Mouse (Mus musculus) CH12.LX (cell line): ENCODE measurements at regions not wholly inside any gene's neighbourhood (a gene's known extent, or its start where the extent isn't known, plus 50 kb on each side); places are given as distances from the start of the nearest gene placed in this dataset.

Experiments used
- DNase-seq: peaks from one replicate; pipeline ENCODE4 v3.0.0-alpha.2; 2013; ENCODE audit errors: extremely low read depth
- H3K27ac ChIP-seq: 2 replicates; pipeline ENCODE4 v1.5.1; 2012; ENCODE audit warnings: low read depth, mild to moderate bottlenecking, control low read depth, moderate library complexity; ENCODE audit not compliant: insufficient read depth
- H3K27me3 ChIP-seq: replicated peaks from 2 replicates; pipeline ENCODE3; 2012; ENCODE audit warnings: inconsistent platforms
- H3K36me3 ChIP-seq, 2 experiments: replicated peaks in 1 of 2; 2 replicates each; pipeline versions ENCODE3 to v1.6.1; 2012; ENCODE audit warnings: inconsistent platforms in 1 of 2, low read length in 1 of 2, mild to moderate bottlenecking in 1 of 2, mixed read lengths in 1 of 2, moderate library complexity in 1 of 2; ENCODE audit not compliant: control insufficient read depth in 1 of 2, insufficient read depth in 1 of 2
- H3K4me1 ChIP-seq, 2 experiments: 2 replicates each; pipeline ENCODE4 v1.6.1; 2012; ENCODE audit warnings: inconsistent platforms in 1 of 2, moderate library complexity in 1 of 2; ENCODE audit not compliant: insufficient read depth in 2 of 2, control insufficient read depth in 1 of 2
- H3K4me2 ChIP-seq: 2 replicates; pipeline ENCODE4 v1.6.1; 2012; ENCODE audit warnings: low read depth, mild to moderate bottlenecking, control low read depth; ENCODE audit not compliant: poor library complexity, insufficient read depth, severe bottlenecking
- H3K4me3 ChIP-seq, 3 experiments: fragments of 150-350 bp in 1 of 3; sonication (generic) in 1 of 3; replicated peaks in 1 of 3; 2 replicates each; pipeline versions ENCODE3 to v1.5.1; 2011 to 2012; ENCODE audit warnings: low read depth in 2 of 3, low read length in 2 of 3, mild to moderate bottlenecking in 2 of 3, moderate library complexity in 2 of 3, control low read depth in 1 of 3, improper control_type of control experiment in 1 of 3, inconsistent platforms in 1 of 3, mixed read lengths in 1 of 3; ENCODE audit not compliant: poor library complexity in 1 of 3
- H3K79me2 ChIP-seq: replicated peaks from 2 replicates; pipeline ENCODE4 v1.6.1; 2012; ENCODE audit warnings: mild to moderate bottlenecking, moderate library complexity; ENCODE audit not compliant: control insufficient read depth, poor library complexity, insufficient read depth, severe bottlenecking; ENCODE audit errors: extremely low read depth
- H3K9ac ChIP-seq: 2 replicates; pipeline ENCODE4 v1.6.1; 2012; ENCODE audit warnings: low read depth, mild to moderate bottlenecking, control low read depth, moderate library complexity; ENCODE audit not compliant: insufficient read depth
- H3K9me3 ChIP-seq: replicated peaks from 2 replicates; pipeline ENCODE3; 2012; ENCODE audit warnings: low read length, inconsistent platforms, mixed read lengths
- BHLHE40 ChIP-seq: IDR thresholded peaks from 2 replicates; pipeline ENCODE4 v1.6.1; 2011; ENCODE audit warnings: mild to moderate bottlenecking, low read depth, low read length, improper control_type of control experiment
- CTCF ChIP-seq, 2 experiments: IDR thresholded peaks in 1 of 2; conservative IDR thresholded peaks in 1 of 2; 2 replicates each; pipeline ENCODE4 v1.5.1; 2011 to 2012; ENCODE audit warnings: low read depth in 2 of 2, low read length in 2 of 2, improper control_type of control experiment in 1 of 2, inconsistent platforms in 1 of 2, mild to moderate bottlenecking in 1 of 2, moderate library complexity in 1 of 2
- E2F4 ChIP-seq: IDR thresholded peaks from 2 replicates; pipeline ENCODE4 v1.6.1; 2011; ENCODE audit warnings: low read depth, low read length, improper control_type of control experiment; ENCODE audit not compliant: insufficient replicate concordance
- ELF1 ChIP-seq: IDR thresholded peaks from 2 replicates; pipeline ENCODE4 v1.6.1; 2014; ENCODE audit warnings: low read depth, mild to moderate bottlenecking, inconsistent platforms, low read length, improper control_type of control experiment
- EP300 ChIP-seq: IDR thresholded peaks from 2 replicates; pipeline ENCODE4 v1.6.1; 2011; ENCODE audit warnings: low read length, improper control_type of control experiment
- ETS1 ChIP-seq: conservative IDR thresholded peaks from 2 replicates; pipeline ENCODE4 v1.6.1; 2012; ENCODE audit warnings: low read depth, mild to moderate bottlenecking, inconsistent platforms, low read length, improper control_type of control experiment, moderate library complexity
- JUN ChIP-seq: IDR thresholded peaks from 2 replicates; pipeline ENCODE4 v1.6.1; 2011; ENCODE audit warnings: low read depth, mild to moderate bottlenecking, low read length, improper control_type of control experiment, moderate library complexity; ENCODE audit not compliant: insufficient read depth
- KAT2A ChIP-seq: IDR thresholded peaks from 2 replicates; pipeline ENCODE4 v1.6.1; 2012; ENCODE audit warnings: low read length, improper control_type of control experiment, inconsistent platforms; ENCODE audit not compliant: insufficient replicate concordance
- MAX ChIP-seq: IDR thresholded peaks from 2 replicates; pipeline ENCODE4 v1.6.1; 2011; ENCODE audit warnings: low read length, improper control_type of control experiment
- MAZ ChIP-seq: IDR thresholded peaks from 2 replicates; pipeline ENCODE4 v1.6.1; 2012; ENCODE audit warnings: low read depth, mild to moderate bottlenecking, inconsistent platforms, low read length, improper control_type of control experiment, moderate library complexity
- MXI1 ChIP-seq: IDR thresholded peaks from 2 replicates; pipeline ENCODE4 v1.6.1; 2011; ENCODE audit warnings: mild to moderate bottlenecking, low read depth, low read length, improper control_type of control experiment
- MYC ChIP-seq: IDR thresholded peaks from 2 replicates; pipeline ENCODE4 v1.6.1; 2011; ENCODE audit warnings: low read depth, mild to moderate bottlenecking, improper control_type of control experiment, low read length
- NELFE ChIP-seq: IDR thresholded peaks from 2 replicates; pipeline ENCODE4 v1.6.1; 2011; ENCODE audit warnings: low read depth, low read length, improper control_type of control experiment
- POLR2AphosphoS2 ChIP-seq: IDR thresholded peaks from 2 replicates; pipeline ENCODE4 v1.6.1; 2011; ENCODE audit warnings: low read depth, low read length, improper control_type of control experiment
- RAD21 ChIP-seq: IDR thresholded peaks from 2 replicates; pipeline ENCODE4 v1.6.1; 2011; ENCODE audit warnings: low read depth, mild to moderate bottlenecking, low read length, improper control_type of control experiment, moderate library complexity
- UBTF ChIP-seq: IDR thresholded peaks from 2 replicates; pipeline ENCODE4 v1.6.1; 2012; ENCODE audit warnings: low read depth, mild to moderate bottlenecking, inconsistent platforms, low read length, improper control_type of control experiment, moderate library complexity
- ZC3H11A ChIP-seq: IDR thresholded peaks from 2 replicates; pipeline ENCODE4 v1.6.1; 2012; ENCODE audit warnings: low read depth, mild to moderate bottlenecking, inconsistent platforms, low read length, improper control_type of control experiment
- ZMIZ1 ChIP-seq: IDR thresholded peaks from 2 replicates; pipeline ENCODE4 v1.6.1; 2012; ENCODE audit warnings: low read depth, mild to moderate bottlenecking, inconsistent platforms, low read length, improper control_type of control experiment
- ZNF384 ChIP-seq: IDR thresholded peaks from 2 replicates; pipeline ENCODE4 v1.6.1; 2012; ENCODE audit warnings: low read depth, low read length, improper control_type of control experiment, inconsistent platforms
- dilution Hi-C: fragments of 300-500 bp; cut with MboI; formaldehyde crosslinking; loops from 2 replicates; pipeline ENCODE4 v1.14.3; 2020; ENCODE audit warnings: low sequenced_read_pairs; ENCODE audit not compliant: extremely low pct_unique_long_range_greater_than_20kb, extremely low pct_ligation_motif_present
- in situ Hi-C: fragments of 300-500 bp; cut with MboI; formaldehyde crosslinking; loops from 3 replicates; pipeline ENCODE4 v1.14.3; 2019; ENCODE audit warnings: low sequenced_read_pairs, low pct_ligation_motif_present, low pct_unique_long_range_greater_than_20kb, mixed read lengths

GRCm38 (mm10) chr13:107726491-107726890, 317.8 kb upstream of the Smim15 start:
- no peaks in the 10 kb centered on the region for H3K27me3 ChIP-seq
- DNase-seq = no peak
- no peaks in the 10 kb centered on the region for H3K9me3 ChIP-seq
- in situ Hi-C loops = no loop called here
- peaks cover 29 to 45% of the 10 kb centered on the region in 2 experiments for H3K36me3 ChIP-seq
- TF ChIP-seq UBTF (no peak), MXI1 (no peak), BHLHE40 (no peak), ZNF384 (no peak), ELF1 (no peak), POLR2AphosphoS2 (no peak), NELFE (no peak), EP300 (no peak), ZMIZ1 (no peak), KAT2A (no peak), JUN (no peak), E2F4 (no peak), RAD21 (no peak), ZC3H11A (no peak)
- TF ChIP-seq, all 38 proteins: peak for 0
- no peak overlapping the region for H3K4me3 ChIP-seq
- H3K79me2 ChIP-seq = no peaks in the 10 kb centered on the region
- H3K4me1 ChIP-seq = no peaks in the 10 kb centered on the region
- H3K27ac ChIP-seq = no peak overlapping the region
- no peak overlapping the region for H3K4me2 ChIP-seq
- dilution Hi-C loops = no loop called here
- H3K9ac ChIP-seq = no peak overlapping the region

GRCm38 (mm10) chr13:107721901-107722300, 322.3 kb upstream of the Smim15 start:
- Histone ChIP-seq H3K4me2 (no peak overlapping the region), H3K4me1 (no peaks in the 10 kb centered on the region), H3K36me3 (peaks cover 7 to 12% of the 10 kb centered on the region in 2 experiments), H3K9ac (no peak overlapping the region), H3K27me3 (no peaks in the 10 kb centered on the region), H3K4me3 (no peak overlapping the region), H3K9me3 (no peaks in the 10 kb centered on the region), H3K79me2 (no peaks in the 10 kb centered on the region), H3K27ac (no peak overlapping the region)
- in situ Hi-C loops (no loop called here), dilution Hi-C loops (no loop called here)
- DNase-seq = no peak
- TF ChIP-seq ETS1 = no peak
- no peak for TF ChIP-seq MAX
- no peak for TF ChIP-seq CTCF (conservative IDR thresholded peaks at IDR 0.05 in 1 of 2, IDR thresholded peaks at IDR 0.05 in 1 of 2; ENCODE audit: low read depth in 2 of 2, low read length in 2 of 2)
- no peak for TF ChIP-seq MAZ
- no peak for TF ChIP-seq MYC
